Mouse (Mus musculus) thymus, adult 2 months (tissue): ENCODE data around the gene 1810046K07Rik. TPM values are rescaled to one million over a fixed set of nuclear protein-coding genes. Genes with fewer than 3 reads are reported as not detected.

Source experiments
- DNase-seq: peaks from one replicate; pipeline ENCODE4 v3.0.0; 2021
- H3K27ac ChIP-seq: fragments of 200-500 bp; 2 replicates; pipeline ENCODE4 v1.5.1; 2012; ENCODE audit warnings: low read length, control low read depth; ENCODE audit not compliant: control insufficient read depth, insufficient read depth
- H3K27me3 ChIP-seq: fragments of 200-500 bp; 2 replicates; pipeline ENCODE4 v1.6.1; 2012; ENCODE audit warnings: mild to moderate bottlenecking, low read length, moderate library complexity, mixed read lengths; ENCODE audit not compliant: control insufficient read depth, insufficient read depth
- H3K36me3 ChIP-seq: fragments of 200-500 bp; 2 replicates; pipeline ENCODE4 v1.6.1; 2012; ENCODE audit warnings: mild to moderate bottlenecking, low read length, moderate library complexity; ENCODE audit not compliant: control insufficient read depth, insufficient read depth
- H3K4me1 ChIP-seq: fragments of 200-500 bp; replicated peaks from 2 replicates; pipeline ENCODE4 v1.6.1; 2012; ENCODE audit warnings: low read length; ENCODE audit not compliant: control insufficient read depth, insufficient read depth
- H3K4me3 ChIP-seq: fragments of 200-500 bp; 2 replicates; pipeline ENCODE4 v1.5.1; 2012; ENCODE audit warnings: mild to moderate bottlenecking, low read length, control low read depth, moderate library complexity; ENCODE audit not compliant: control insufficient read depth, insufficient read depth
- CTCF ChIP-seq: fragments of 200-500 bp; IDR thresholded peaks from 2 replicates; pipeline ENCODE4 v1.5.1; 2012; ENCODE audit warnings: mild to moderate bottlenecking, control low read depth, low read length, moderate library complexity, borderline replicate concordance; ENCODE audit not compliant: control insufficient read depth, poor library complexity, insufficient read depth; ENCODE audit errors: extremely low read depth
- POLR2A ChIP-seq: fragments of 200-500 bp; IDR thresholded peaks from 2 replicates; pipeline ENCODE4 v1.6.1; 2012; ENCODE audit warnings: mild to moderate bottlenecking, low read length, control low read depth, moderate library complexity; ENCODE audit not compliant: control insufficient read depth, poor library complexity, insufficient read depth; ENCODE audit errors: extremely low read depth
- WGBS: fragments of 180-500 bp; shearing (Covaris S2); methylation state at CpG from one replicate; pipeline ENCODE4 v1.1.7; 2018; 5-methylcytosine and 5-hydroxymethylcytosine counted together
- polyA plus RNA-seq: library from polyadenylated mRNA; depleted of rRNA; stranded (reverse); fragments of >200 nt; gene quantifications from 2 replicates; pipeline ENCODE4 v1.2.3, GENCODE M21; 2012; rRNA removed

The 1810046K07Rik gene
- polyA plus RNA-seq, 1 experiment = 5.1 TPM

GRCm38 (mm10) chr9:51268852-51269251 is 59.9 kb downstream of the 1810046K07Rik start:
- Histone ChIP-seq H3K27ac (no peak overlapping the region; the same call in 1 of the 2 replicates), H3K36me3 (no peaks in the 10 kb centered on the region), H3K27me3 (no peaks in the 10 kb centered on the region), H3K4me3 (no peak overlapping the region), H3K4me1 (no peaks in the 10 kb centered on the region)
- no peak for TF ChIP-seq CTCF
- TF ChIP-seq POLR2A = no peak
- 93% methylated on average over 5 of the region's 5 CpGs for WGBS
- no peak for DNase-seq

GRCm38 (mm10) chr9:51258426-51258825 is 70.3 kb downstream of the 1810046K07Rik start:
- DNase-seq = no peak
- Histone ChIP-seq H3K36me3 (no peaks in the 10 kb centered on the region), H3K27me3 (no peaks in the 10 kb centered on the region), H3K4me3 (no peak overlapping the region), H3K4me1 (no peaks in the 10 kb centered on the region), H3K27ac (no peak overlapping the region)
- WGBS = 79% methylated on average over 5 of the region's 5 CpGs
- TF ChIP-seq CTCF (no peak), POLR2A (no peak)

- H3K27ac ChIP-seq = no peak overlapping the region
- WGBS = 76% methylated on average over 4 of the region's 4 CpGs
Measured at GRCm38 (mm10) chr9:51256780-51257502, 71.8 kb downstream of the 1810046K07Rik start.

More at GRCm38 (mm10) chr9:51256780-51257502, 71.8 kb downstream of the 1810046K07Rik start:
- Histone ChIP-seq H3K4me1 (no peaks in the 10 kb centered on the region), H3K4me3 (no peak overlapping the region), H3K36me3 (no peaks in the 10 kb centered on the region), H3K27me3 (no peaks in the 10 kb centered on the region)
- no peak for DNase-seq
- no peak for TF ChIP-seq POLR2A
- no peak for TF ChIP-seq CTCF

Other genes with a start within 250 kb of the 1810046K07Rik start
- not detected in 2 replicates for gene 4833427G06Rik, start 226.8 kb downstream of the 1810046K07Rik start, polyA plus RNA-seq
- 0.93 and 1.2 TPM in 2 replicates for gene Gm32742, start 163.4 kb downstream of the 1810046K07Rik start, polyA plus RNA-seq
- 15.0 and 18.5 TPM in 2 replicates for gene Pou2af1, start 115.2 kb downstream of the 1810046K07Rik start, polyA plus RNA-seq
- 2.2 and 2.7 TPM in 2 replicates for gene Colca2, start 50.3 kb downstream of the 1810046K07Rik start, polyA plus RNA-seq